Mouse (Mus musculus) intestine, postnatal 0 days (tissue): Measurements from ENCODE around the gene Ilkap. TPM values are rescaled to one million over a fixed set of nuclear protein-coding genes. Genes with fewer than 3 reads are reported as not detected.

ENCODE experiments used
- ATAC-seq: fragments of 200-750 bp; cut with Nextera tagmentation; 2 replicates; pipeline ENCODE4 v1.8.0; 2017; ENCODE audit warnings: mild to moderate bottlenecking, moderate TSS enrichment, moderate library complexity
- H3K27ac ChIP-seq: fragments of 300-500 bp; sonication (generic); 2 replicates; pipeline ENCODE4 v1.5.1; 2014; ENCODE audit warnings: mild to moderate bottlenecking, low read depth, low read length, moderate library complexity
- H3K27me3 ChIP-seq: fragments of 300-500 bp; sonication (generic); replicated peaks from 2 replicates; pipeline ENCODE4 v1.6.1; 2014; ENCODE audit warnings: low read length, mixed read lengths; ENCODE audit not compliant: control insufficient read depth, insufficient read depth
- H3K36me3 ChIP-seq: fragments of 300-500 bp; sonication (generic); 2 replicates; pipeline ENCODE4 v1.6.1; 2014; ENCODE audit warnings: mild to moderate bottlenecking, moderate library complexity; ENCODE audit not compliant: control insufficient read depth, insufficient read depth
- H3K4me1 ChIP-seq: fragments of 300-500 bp; sonication (generic); replicated peaks from 2 replicates; pipeline ENCODE4 v1.6.1; 2014; ENCODE audit warnings: antibody characterized with exemption, low read length, mixed read lengths; ENCODE audit not compliant: control insufficient read depth, insufficient read depth
- H3K4me2 ChIP-seq: fragments of 300-500 bp; sonication (generic); replicated peaks from 2 replicates; pipeline ENCODE4 v1.6.1; 2014; ENCODE audit warnings: low read depth, mild to moderate bottlenecking, moderate library complexity
- H3K4me3 ChIP-seq: fragments of 300-500 bp; sonication (generic); 2 replicates; pipeline ENCODE4 v1.5.1; 2014; ENCODE audit warnings: low read depth, low read length
- H3K9ac ChIP-seq: fragments of 300-500 bp; sonication (generic); 2 replicates; pipeline ENCODE4 v1.6.1; 2014; ENCODE audit warnings: mild to moderate bottlenecking, low read depth, low read length
- H3K9me3 ChIP-seq: fragments of 300-500 bp; sonication (generic); 2 replicates; pipeline ENCODE4 v1.6.1; 2016; ENCODE audit warnings: mixed run types; ENCODE audit not compliant: control insufficient read depth
- CTCF ChIP-seq: sonication (generic); IDR thresholded peaks from 2 replicates; pipeline ENCODE4 v1.5.1; 2016; ENCODE audit warnings: low read depth, mild to moderate bottlenecking, control low read depth, antibody characterized with exemption, moderate library complexity
- WGBS: fragments of 180-500 bp; shearing (Covaris S2); extraction: QIAGEN DNeasy Blood & Tissue Kit; methylation state at CpG from one replicate; pipeline ENCODE4 v1.1.7; 2014; 5-methylcytosine and 5-hydroxymethylcytosine counted together
- polyA plus RNA-seq: library from polyadenylated mRNA; unstranded; fragments of >200 nt; fragmentation: Nextera tagmentation; extraction: Ambion mirVana; gene quantifications from 2 replicates; pipeline ENCODE4 v1.2.1, GENCODE M21; 2015

Ilkap gene
- polyA plus RNA-seq, 1 experiment from 2014 or later, result 51.2 TPM

DNA sequence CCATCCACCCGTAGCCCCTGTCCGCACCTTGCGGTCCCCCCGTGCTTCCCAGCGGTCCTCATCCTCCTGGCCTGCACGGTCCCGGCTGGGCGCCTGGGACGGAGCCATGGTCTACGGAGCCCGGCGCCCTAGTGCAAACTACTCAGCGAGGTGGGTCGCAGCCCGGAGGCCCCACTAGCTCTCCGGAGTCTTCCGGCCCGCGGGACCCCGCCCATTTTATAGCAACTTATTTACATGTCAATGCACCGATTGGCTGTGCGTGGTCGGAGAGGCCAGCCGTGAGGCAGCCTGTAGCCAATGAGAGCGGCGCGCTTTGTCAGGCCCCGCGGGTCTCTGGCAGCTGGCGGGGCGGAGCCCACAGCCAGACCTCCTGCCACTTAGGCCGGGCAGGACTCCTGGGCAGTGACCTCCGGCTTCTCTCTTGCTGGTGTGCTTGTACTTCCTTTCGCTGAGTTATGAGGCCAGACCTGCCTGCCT lies 14.5 kb upstream of the Ilkap start:
- peaks cover 8% of the 10 kb centered on the region; the same call in 1 of the 2 replicates for H3K4me1 ChIP-seq
- ATAC-seq, result peak; percentile 93
- H3K9me3 ChIP-seq, result no peaks in the 10 kb centered on the region
- WGBS, result under 1% methylated on average over 34 of the region's 34 CpGs
- no peaks in the 10 kb centered on the region for H3K27me3 ChIP-seq
- H3K4me3 ChIP-seq, result peak overlapping the region; percentile 83
- peak overlapping the region; percentile 98 for H3K4me2 ChIP-seq
- peaks cover 22% of the 10 kb centered on the region for H3K36me3 ChIP-seq
- H3K27ac ChIP-seq, result peak overlapping the region; percentile 82
- TF ChIP-seq CTCF, result peak; percentile 1; the same call in 1 of the 2 replicates
- H3K9ac ChIP-seq, result peak overlapping the region; percentile 80

GRCm38 (mm10) chr1:91412286-91413029 lies 13.8 kb upstream of the Ilkap start:
- H3K27ac ChIP-seq, result peak overlapping the region; percentile 82
- 5% methylated on average over 61 of the region's 65 CpGs for WGBS
- H3K9ac ChIP-seq, result peak overlapping the region; percentile 80
- peak; percentile 43 for ATAC-seq
- H3K27me3 ChIP-seq, result no peaks in the 10 kb centered on the region
- no peaks in the 10 kb centered on the region for H3K9me3 ChIP-seq
- TF ChIP-seq CTCF, result peak; percentile 60
- H3K4me1 ChIP-seq, result peaks cover 8% of the 10 kb centered on the region; the same call in 1 of the 2 replicates
- peaks cover 16% of the 10 kb centered on the region for H3K36me3 ChIP-seq
- peak overlapping the region; percentile 98 for H3K4me2 ChIP-seq
- peak overlapping the region; percentile 83 for H3K4me3 ChIP-seq

GRCm38 (mm10) chr1:91411631-91412285 lies 13.1 kb upstream of the Ilkap start:
- Histone ChIP-seq H3K9me3 (no peaks in the 10 kb centered on the region), H3K27ac (no peak overlapping the region), H3K27me3 (no peaks in the 10 kb centered on the region), H3K4me3 (peak overlapping the region; percentile 83), H3K4me1 (peaks cover 8% of the 10 kb centered on the region; the same call in 1 of the 2 replicates), H3K36me3 (peaks cover 9% of the 10 kb centered on the region; the same call in 1 of the 2 replicates), H3K4me2 (peak overlapping the region; percentile 98), H3K9ac (peak overlapping the region; percentile 80; the same call in 1 of the 2 replicates)
- 68% methylated on average over 8 of the region's 8 CpGs for WGBS
- no peak for ATAC-seq
- TF ChIP-seq CTCF, result no peak

DNA sequence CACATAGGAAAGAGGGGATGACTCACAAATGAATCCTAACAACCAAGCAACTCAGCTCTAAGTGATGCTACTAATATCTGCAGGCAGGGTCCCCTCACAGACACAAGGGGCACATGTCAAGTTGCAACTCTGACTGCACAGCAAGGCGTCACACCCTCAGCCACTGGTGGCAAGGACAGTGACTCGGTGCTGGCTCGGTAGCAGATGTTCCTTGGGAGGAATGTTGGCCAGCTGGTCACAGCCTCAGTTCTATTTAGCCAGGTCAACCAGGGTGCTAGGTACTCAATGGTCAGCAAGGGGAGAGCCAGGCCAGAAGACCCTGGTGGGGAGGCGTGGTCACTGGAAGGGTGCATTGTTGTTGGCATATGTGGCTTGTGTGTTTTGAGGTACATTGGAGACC lies 9.2 kb upstream of the Ilkap start:
- no peak for ATAC-seq
- H3K9ac ChIP-seq, result no peak overlapping the region
- no peak overlapping the region for H3K4me2 ChIP-seq
- no peaks in the 10 kb centered on the region for H3K9me3 ChIP-seq
- WGBS, result 88% methylated on average over 4 of the region's 4 CpGs
- no peak overlapping the region for H3K27ac ChIP-seq
- H3K27me3 ChIP-seq, result no peaks in the 10 kb centered on the region
- peaks cover 4% of the 10 kb centered on the region; the same call in 1 of the 2 replicates for H3K36me3 ChIP-seq
- TF ChIP-seq CTCF, result no peak
- H3K4me1 ChIP-seq, result peaks cover 8% of the 10 kb centered on the region; the same call in 1 of the 2 replicates
- H3K4me3 ChIP-seq, result no peak overlapping the region

- H3K27me3 ChIP-seq, result no peaks in the 10 kb centered on the region
- no peaks in the 10 kb centered on the region for H3K9me3 ChIP-seq
- H3K4me2 ChIP-seq, result no peak overlapping the region
- no peaks in the 10 kb centered on the region for H3K4me1 ChIP-seq
- no peak overlapping the region for H3K4me3 ChIP-seq
- 57% methylated on average over 23 of the region's 23 CpGs for WGBS
- no peak overlapping the region for H3K27ac ChIP-seq
- TF ChIP-seq CTCF, result no peak
- no peak; the same call in 1 of the 2 replicates for ATAC-seq
- no peak overlapping the region for H3K9ac ChIP-seq
- peaks cover 4% of the 10 kb centered on the region; the same call in 1 of the 2 replicates for H3K36me3 ChIP-seq
Measured at GRCm38 (mm10) chr1:91405406-91406169, 7.0 kb upstream of the Ilkap start.

DNA sequence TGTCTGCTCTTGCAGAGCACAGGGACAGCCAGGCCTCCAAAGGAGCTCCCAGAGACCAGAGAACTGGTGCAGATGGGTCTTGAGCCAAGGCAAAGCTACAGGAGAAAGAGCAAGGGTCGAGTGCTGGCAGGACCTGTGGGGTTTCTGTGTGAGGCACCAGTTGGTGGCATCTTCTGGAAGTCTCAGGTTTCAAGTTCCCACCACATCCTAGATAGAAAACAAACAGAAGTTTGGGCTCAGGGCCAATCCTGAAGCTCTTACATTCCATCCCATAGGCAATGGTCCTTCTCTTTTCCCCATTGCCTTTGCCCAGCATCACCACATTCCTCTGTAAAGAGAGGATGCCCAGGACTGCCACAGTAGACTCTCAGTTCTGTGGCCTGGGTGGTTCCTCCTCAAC lies 6.4 kb upstream of the Ilkap start:
- no peak for ATAC-seq
- TF ChIP-seq CTCF, result no peak
- 5% methylated on average over 1 of the region's 1 CpGs for WGBS

More for the DNA sequence above, 6.4 kb upstream of the Ilkap start:
- Histone ChIP-seq H3K36me3 (no peaks in the 10 kb centered on the region), H3K9me3 (no peaks in the 10 kb centered on the region), H3K4me3 (no peak overlapping the region), H3K4me2 (no peak overlapping the region), H3K27me3 (no peaks in the 10 kb centered on the region), H3K9ac (no peak overlapping the region), H3K4me1 (no peaks in the 10 kb centered on the region), H3K27ac (no peak overlapping the region)
